11 mouse cellular contexts compared by ENCODE assay signal in genomic region chrX:81472500-81472899, GRCm38 (mm10). TPM values are rescaled to one million over a fixed set of nuclear protein-coding genes. Genes with fewer than 3 reads are reported as not detected.
A peak's percentile ranks its signal among the peaks of the same experiment; 100 is the strongest.
DNase-seq lines count a peak whose midpoint lies in the region; TF ChIP-seq lines count a peak whose summit lies in the region.
"Had no signal": no experiment of that assay in that cellular context is flagged by ENCODE, and none has a peak within 500 bp of the region (broad histone marks: within the 10 kb centered on the region; RNA-seq: fewer than 3 reads in every experiment).

No protein-coding gene starts in this region.

- no peak overlapping the region for H3K27ac ChIP-seq in layer of hippocampus, adult 2 months
- H3K27ac ChIP-seq: forebrain, embryonic 10.5 days had no signal

- peak; percentile 71 for TF ChIP-seq CTCF in layer of hippocampus, adult 2 months (conservative IDR thresholded peaks at IDR 0.05)

- H3K4me3 ChIP-seq in layer of hippocampus, adult 2 months = no peak overlapping the region
- H3K4me3 ChIP-seq: forebrain, embryonic 10.5 days had no signal

- peak; percentile 9 to 31 for DNase-seq in cerebellum, postnatal 10 days
- DNase-seq in cerebellum, postnatal 4 days (ENCODE audit: low spot score in 2 of 2) = no peak
- DNase-seq in layer of hippocampus, adult 2 months (ENCODE audit: low spot score in 2 of 2) = peak in 1 of 2 experiments; percentile 2
- no peak for DNase-seq in layer of hippocampus, postnatal 36 days
- peak; percentile 31 for DNase-seq in 3T3-L1 (ENCODE audit: low read depth, low spot score)
- peak; percentile 35 for DNase-seq in embryo, embryonic 10.5 days (ENCODE audit: low spot score)
- no peak for DNase-seq in thymus, postnatal 4 days
- no peak for DNase-seq in cerebellum, postnatal 25 days
- DNase-seq: kidney, postnatal 25 days; thymus, adult 18-20 months had no signal

RNA-seq across cellular contexts. Expression of gene 4930595M18Rik, which starts 14.6 kb away (rescaled TPM):
- not detected for total RNA-seq in layer of hippocampus, adult 2 months (2021)
- total RNA-seq in layer of hippocampus, postnatal 36 days (2021) = not detected

Comparison
In these comparisons a context has a peak if more than half of its experiments do, and no peak if none do; other contexts are left out.
1. DNase-seq: peak in cerebellum, postnatal 10 days (2 of 2), 3T3-L1 (single experiment) and embryo, embryonic 10.5 days (single experiment); none in cerebellum, postnatal 4 days (0 of 2), layer of hippocampus, postnatal 36 days (0 of 2), thymus, postnatal 4 days (single experiment) and cerebellum, postnatal 25 days (0 of 2).